Mouse (Mus musculus): ENCODE data around the gene Pdss1.

Pdss1 gene

GRCm38 (mm10) chr2:22933556-22933955 lies 38.2 kb downstream of the Pdss1 start:
- POLR2A ChIA-PET: interaction anchor here in 1 of 4 experiments (0.9 to 2.0 kb wide), 4 partner anchors 12 to 38 kb away, joined by 3 to 5 read pairs (median 4); partner anchors contain the start of gene Pdss1
- CTCF ChIA-PET: no interaction called here

- ChIA-PET POLR2A (interaction anchor here in 2 of 4 experiments (0.9 to 1.4 kb wide), 2 partner anchors 36 to 68 kb away, joined by 3 to 4 read pairs; no protein-coding TSS in a partner anchor), CTCF (no interaction called here)
These were observed 54.6 kb downstream of the Pdss1 start for GRCm38 (mm10) chr2:22949956-22950355.

- ChIA-PET CTCF (no interaction called here), POLR2A (interaction anchor here in 1 of 4 experiments (1.1 to 1.6 kb wide), 5 partner anchors 19 to 92 kb away, joined by 3 read pairs; partner anchors contain the start of gene Pdss1)
These were observed 59.0 kb downstream of the Pdss1 start for GRCm38 (mm10) chr2:22954278-22954677.

GRCm38 (mm10) chr2:22955914-22956313 lies 60.6 kb downstream of the Pdss1 start:
- ChIA-PET CTCF (no interaction called here), POLR2A (interaction anchor here in 1 of 4 experiments (0.9 kb wide), 1 partner anchor 27 kb away, joined by 3 read pairs; no protein-coding TSS in a partner anchor)

GRCm38 (mm10) chr2:22957415-22957814 lies 62.1 kb downstream of the Pdss1 start:
- POLR2A ChIA-PET: interaction anchor here in 2 of 4 experiments (0.8 to 1.3 kb wide), 4 partner anchors 8 to 111 kb away, joined by 3 read pairs; partner anchors contain the start of genes Abi1 (in 1 of the 2) and Acbd5 (in 1 of the 2)
- CTCF ChIA-PET: no interaction called here

- CTCF ChIA-PET: interaction anchor here in 3 of 4 experiments (0.6 to 1.1 kb wide), 5 partner anchors 20 to 628 kb away, joined by 3 to 4 read pairs (median 3); no protein-coding TSS in a partner anchor
- POLR2A ChIA-PET: interaction anchor here in 2 of 4 experiments (0.5 to 1.4 kb wide), 5 partner anchors 29 to 131 kb away, joined by 3 to 5 read pairs (median 3); no protein-coding TSS in a partner anchor
These were observed 66.4 kb downstream of the Pdss1 start for GRCm38 (mm10) chr2:22961681-22962080.

- POLR2A ChIA-PET: interaction anchor here in 2 of 4 experiments (0.6 to 1.4 kb wide), 4 partner anchors 29 to 130 kb away, joined by 3 to 5 read pairs (median 4); no protein-coding TSS in a partner anchor
- CTCF ChIA-PET: interaction anchor here in 3 of 4 experiments (0.6 to 1.1 kb wide), 5 partner anchors 15 to 627 kb away, joined by 3 to 5 read pairs (median 4); no protein-coding TSS in a partner anchor
These were observed 66.9 kb downstream of the Pdss1 start for GRCm38 (mm10) chr2:22962242-22962641.

- ChIA-PET CTCF (no interaction called here), POLR2A (interaction anchor here in 1 of 4 experiments (1.1 kb wide), 1 partner anchor 77 kb away, joined by 3 read pairs; the partner anchor contains the start of gene Abi1)
These were observed 67.6 kb downstream of the Pdss1 start for GRCm38 (mm10) chr2:22962970-22963369.

- POLR2A ChIA-PET: interaction anchor here in 3 of 4 experiments (0.7 to 4.3 kb wide), 8 partner anchors 10 to 108 kb away, joined by 3 to 31 read pairs (median 4); no protein-coding TSS in a partner anchor
These were observed 82.2 kb downstream of the Pdss1 start for GRCm38 (mm10) chr2:22977387-22977973.

GRCm38 (mm10) chr2:22985973-22986657 lies 90.8 kb downstream of the Pdss1 start:
- ChIA-PET CTCF (no interaction called here), POLR2A (interaction anchor here in 1 of 4 experiments (0.9 to 7.0 kb wide), 5 partner anchors 9 to 37 kb away, joined by 3 to 31 read pairs (median 5); no protein-coding TSS in a partner anchor)

More at GRCm38 (mm10) chr2:22977387-22977973, 82.2 kb downstream of the Pdss1 start:
- CTCF ChIA-PET: interaction anchor here in 1 of 4 experiments (0.7 kb wide), 1 partner anchor 15 kb away, joined by 4 read pairs; no protein-coding TSS in a partner anchor

Measured in embryonic stem cell, embryonic (primary cell).